Mouse (Mus musculus): ENCODE measurements at regions not wholly inside any gene's neighbourhood (a gene's known extent, or its start where the extent isn't known, plus 50 kb on each side); places are given as distances from the start of the nearest gene placed in this dataset.
"Not testable (repeated sequence)": the region's sequence is repeated elsewhere in the genome, so short reads cannot be mapped to it uniquely, and the experiment has no call there.

- H3K36me3 ChIP-seq (replicated peaks; ENCODE audit: control insufficient read depth, insufficient read depth); H3K27me3 ChIP-seq (ENCODE audit: control insufficient read depth, insufficient read depth, low read length); H3K9ac ChIP-seq; H3K4me2 ChIP-seq (replicated peaks); H3K27ac ChIP-seq; ATAC-seq (ENCODE audit: low FRiP score); H3K4me3 ChIP-seq (replicated peaks; ENCODE audit: low read length); H3K9me3 ChIP-seq (ENCODE audit: control insufficient read depth, low read length): not testable (repeated sequence)
- peak; percentile 91 for DNase-seq (ENCODE audit: low spot score)
- peaks cover 34% of the 10 kb centered on the region for H3K4me1 ChIP-seq (replicated peaks; ENCODE audit: control insufficient read depth, insufficient read depth, low read length)
- WGBS = 13% methylated on average over 6 of the region's 6 CpGs
Measured at GRCm38 (mm10) chr2:92810956-92811355, 103.9 kb upstream of the Syt13 start.

- Histone ChIP-seq H3K9ac (no peak overlapping the region), H3K36me3 (replicated peaks; ENCODE audit: control insufficient read depth, insufficient read depth) (no peaks in the 10 kb centered on the region), H3K4me2 (replicated peaks) (no peak overlapping the region), H3K4me1 (replicated peaks; ENCODE audit: control insufficient read depth, insufficient read depth, low read length) (peaks cover 18% of the 10 kb centered on the region), H3K9me3 (ENCODE audit: control insufficient read depth, low read length) (no peaks in the 10 kb centered on the region), H3K27me3 (ENCODE audit: control insufficient read depth, insufficient read depth, low read length) (no peaks in the 10 kb centered on the region), H3K27ac (0 out of 2 replicates have a peak overlapping the region, but pooled peaks have one; percentile 39), H3K4me3 (replicated peaks; ENCODE audit: low read length) (no peak overlapping the region)
- 60% methylated on average over 11 of the region's 11 CpGs for WGBS
- DNase-seq (ENCODE audit: low spot score) (no peak), ATAC-seq (ENCODE audit: low FRiP score) (no peak)
Measured at GRCm38 (mm10) chr2:92813028-92813427, 101.9 kb upstream of the Syt13 start.

- WGBS = 60% methylated on average over 6 of the region's 6 CpGs
- no peaks in the 10 kb centered on the region for H3K4me1 ChIP-seq (replicated peaks; ENCODE audit: control insufficient read depth, insufficient read depth, low read length)
- H3K4me3 ChIP-seq (replicated peaks; ENCODE audit: low read length) = no peak overlapping the region
- H3K4me2 ChIP-seq (replicated peaks) = no peak overlapping the region
- ATAC-seq (ENCODE audit: low FRiP score) (no peak), DNase-seq (ENCODE audit: low spot score) (no peak)
- H3K36me3 ChIP-seq (replicated peaks; ENCODE audit: control insufficient read depth, insufficient read depth) = no peaks in the 10 kb centered on the region
- H3K9me3 ChIP-seq (ENCODE audit: control insufficient read depth, low read length) = no peaks in the 10 kb centered on the region
- H3K9ac ChIP-seq = no peak overlapping the region
- H3K27ac ChIP-seq = no peak overlapping the region
- no peaks in the 10 kb centered on the region for H3K27me3 ChIP-seq (ENCODE audit: control insufficient read depth, insufficient read depth, low read length)
Measured at GRCm38 (mm10) chr2:92819586-92819985, 95.3 kb upstream of the Syt13 start.

- H3K4me2 ChIP-seq (replicated peaks) = no peak overlapping the region
- WGBS = 71% methylated on average over 1 of the region's 1 CpGs
- H3K27me3 ChIP-seq (ENCODE audit: control insufficient read depth, insufficient read depth, low read length) = no peaks in the 10 kb centered on the region
- H3K9me3 ChIP-seq (ENCODE audit: control insufficient read depth, low read length) = no peaks in the 10 kb centered on the region
- DNase-seq (ENCODE audit: low spot score) (no peak), ATAC-seq (ENCODE audit: low FRiP score) (no peak)
- no peaks in the 10 kb centered on the region for H3K36me3 ChIP-seq (replicated peaks; ENCODE audit: control insufficient read depth, insufficient read depth)
- no peak overlapping the region for H3K9ac ChIP-seq
- H3K4me3 ChIP-seq (replicated peaks; ENCODE audit: low read length) = no peak overlapping the region
- peaks cover 7% of the 10 kb centered on the region; the same call in 1 of the 2 replicates for H3K4me1 ChIP-seq (replicated peaks; ENCODE audit: control insufficient read depth, insufficient read depth, low read length)
- no peak overlapping the region for H3K27ac ChIP-seq
Measured at GRCm38 (mm10) chr2:92824325-92824724, 90.6 kb upstream of the Syt13 start.

- 18% methylated on average over 6 of the region's 6 CpGs for WGBS
Measured at GRCm38 (mm10) chr2:92825395-92825794, 89.5 kb upstream of the Syt13 start.

GRCm38 (mm10) chr2:92830134-92830533, 84.8 kb upstream of the Syt13 start:
- Histone ChIP-seq H3K27me3 (ENCODE audit: control insufficient read depth, insufficient read depth, low read length) (no peaks in the 10 kb centered on the region), H3K4me3 (replicated peaks; ENCODE audit: low read length) (no peak overlapping the region), H3K27ac (no peak overlapping the region), H3K9me3 (ENCODE audit: control insufficient read depth, low read length) (no peaks in the 10 kb centered on the region), H3K4me1 (replicated peaks; ENCODE audit: control insufficient read depth, insufficient read depth, low read length) (peaks cover 10% of the 10 kb centered on the region; the same call in 1 of the 2 replicates), H3K4me2 (replicated peaks) (no peak overlapping the region), H3K9ac (no peak overlapping the region), H3K36me3 (replicated peaks; ENCODE audit: control insufficient read depth, insufficient read depth) (no peaks in the 10 kb centered on the region)
- ATAC-seq (ENCODE audit: low FRiP score) = no peak
- no peak for DNase-seq (ENCODE audit: low spot score)
- WGBS = 76% methylated on average over 2 of the region's 2 CpGs

More at GRCm38 (mm10) chr2:92825395-92825794, 89.5 kb upstream of the Syt13 start:
- Histone ChIP-seq H3K36me3 (replicated peaks; ENCODE audit: control insufficient read depth, insufficient read depth) (no peaks in the 10 kb centered on the region), H3K9ac (no peak overlapping the region), H3K9me3 (ENCODE audit: control insufficient read depth, low read length) (no peaks in the 10 kb centered on the region), H3K27me3 (ENCODE audit: control insufficient read depth, insufficient read depth, low read length) (no peaks in the 10 kb centered on the region), H3K4me2 (replicated peaks) (no peak overlapping the region), H3K4me3 (replicated peaks; ENCODE audit: low read length) (no peak overlapping the region), H3K27ac (no peak overlapping the region), H3K4me1 (replicated peaks; ENCODE audit: control insufficient read depth, insufficient read depth, low read length) (peaks cover 11% of the 10 kb centered on the region; the same call in 1 of the 2 replicates)
- ATAC-seq (ENCODE audit: low FRiP score) (no peak), DNase-seq (ENCODE audit: low spot score) (no peak)

- no peak overlapping the region for H3K27ac ChIP-seq
- 0 out of 2 replicates have a peak, but pooled peaks cover 4% of the 10 kb centered on the region for H3K4me1 ChIP-seq (replicated peaks; ENCODE audit: control insufficient read depth, insufficient read depth, low read length)
- no peak for DNase-seq (ENCODE audit: low spot score)
- ATAC-seq (ENCODE audit: low FRiP score) = no peak
- no peak overlapping the region for H3K4me3 ChIP-seq (replicated peaks; ENCODE audit: low read length)
- no peaks in the 10 kb centered on the region for H3K9me3 ChIP-seq (ENCODE audit: control insufficient read depth, low read length)
- H3K4me2 ChIP-seq (replicated peaks) = no peak overlapping the region
- H3K36me3 ChIP-seq (replicated peaks; ENCODE audit: control insufficient read depth, insufficient read depth) = no peaks in the 10 kb centered on the region
- H3K9ac ChIP-seq = no peak overlapping the region
- no peaks in the 10 kb centered on the region for H3K27me3 ChIP-seq (ENCODE audit: control insufficient read depth, insufficient read depth, low read length)
- WGBS = 81% methylated on average over 7 of the region's 7 CpGs
Measured at GRCm38 (mm10) chr2:92831784-92832183, 83.1 kb upstream of the Syt13 start.

- Histone ChIP-seq H3K4me3 (replicated peaks; ENCODE audit: low read length) (no peak overlapping the region), H3K36me3 (replicated peaks; ENCODE audit: control insufficient read depth, insufficient read depth) (no peaks in the 10 kb centered on the region), H3K27me3 (ENCODE audit: control insufficient read depth, insufficient read depth, low read length) (no peaks in the 10 kb centered on the region; the same call in 1 of the 2 replicates), H3K4me2 (replicated peaks) (no peak overlapping the region), H3K9me3 (ENCODE audit: control insufficient read depth, low read length) (no peaks in the 10 kb centered on the region), H3K9ac (no peak overlapping the region), H3K4me1 (replicated peaks; ENCODE audit: control insufficient read depth, insufficient read depth, low read length) (no peaks in the 10 kb centered on the region), H3K27ac (no peak overlapping the region)
- ATAC-seq (ENCODE audit: low FRiP score) = no peak
- 79% methylated on average over 4 of the region's 4 CpGs for WGBS
- DNase-seq (ENCODE audit: low spot score) = no peak
Measured at GRCm38 (mm10) chr2:92836203-92836602, 78.7 kb upstream of the Syt13 start.

GRCm38 (mm10) chr2:92838012-92838411, 76.9 kb upstream of the Syt13 start:
- ATAC-seq (ENCODE audit: low FRiP score) (no peak), DNase-seq (ENCODE audit: low spot score) (no peak)
- H3K9me3 ChIP-seq (ENCODE audit: control insufficient read depth, low read length) = no peaks in the 10 kb centered on the region
- H3K4me1 ChIP-seq (replicated peaks; ENCODE audit: control insufficient read depth, insufficient read depth, low read length) = no peaks in the 10 kb centered on the region
- H3K4me3 ChIP-seq (replicated peaks; ENCODE audit: low read length) = no peak overlapping the region
- no peaks in the 10 kb centered on the region for H3K36me3 ChIP-seq (replicated peaks; ENCODE audit: control insufficient read depth, insufficient read depth)
- 87% methylated on average over 5 of the region's 5 CpGs for WGBS
- no peak overlapping the region for H3K9ac ChIP-seq
- H3K27me3 ChIP-seq (ENCODE audit: control insufficient read depth, insufficient read depth, low read length) = peaks cover 3% of the 10 kb centered on the region; the same call in 1 of the 2 replicates
- H3K4me2 ChIP-seq (replicated peaks) = no peak overlapping the region
- H3K27ac ChIP-seq = no peak overlapping the region

- H3K9ac ChIP-seq = no peak overlapping the region
- peaks cover 9% of the 10 kb centered on the region for H3K4me1 ChIP-seq (replicated peaks; ENCODE audit: control insufficient read depth, insufficient read depth, low read length)
- no peaks in the 10 kb centered on the region for H3K36me3 ChIP-seq (replicated peaks; ENCODE audit: control insufficient read depth, insufficient read depth)
- H3K27ac ChIP-seq = no peak overlapping the region
- DNase-seq (ENCODE audit: low spot score) = peak; percentile 75
- WGBS = 21% methylated on average over 4 of the region's 4 CpGs
- H3K4me3 ChIP-seq (replicated peaks; ENCODE audit: low read length) = no peak overlapping the region
- peak; percentile 74; the same call in 1 of the 2 replicates for ATAC-seq (ENCODE audit: low FRiP score)
- H3K4me2 ChIP-seq (replicated peaks) = no peak overlapping the region
- peaks cover 3% of the 10 kb centered on the region; the same call in 1 of the 2 replicates for H3K27me3 ChIP-seq (ENCODE audit: control insufficient read depth, insufficient read depth, low read length)
- H3K9me3 ChIP-seq (ENCODE audit: control insufficient read depth, low read length) = no peaks in the 10 kb centered on the region
Measured at GRCm38 (mm10) chr2:92840009-92840408, 74.9 kb upstream of the Syt13 start.

Data from hindbrain, embryonic 14.5 days (tissue).